Mouse (Mus musculus) hindbrain, embryonic 14.5 days (tissue): ENCODE data around the gene Gm33543. TPM values are rescaled to one million over a fixed set of nuclear protein-coding genes. Genes with fewer than 3 reads are reported as not detected.

Experiments used
- ATAC-seq: fragments of 200-750 bp; cut with Nextera tagmentation; 2 replicates; pipeline ENCODE4 v1.8.0; 2017; ENCODE audit warnings: moderate number of reproducible peaks, mild to moderate bottlenecking, moderate TSS enrichment, moderate library complexity; ENCODE audit not compliant: low FRiP score
- DNase-seq: peaks from one replicate; pipeline ENCODE4 v3.0.0-alpha.2; 2015; ENCODE audit warnings: low spot score
- H3K27ac ChIP-seq: fragments of 300-500 bp; sonication (generic); 2 replicates; pipeline ENCODE4 v1.5.1; 2014; ENCODE audit warnings: mild to moderate bottlenecking, moderate library complexity
- H3K27me3 ChIP-seq: fragments of 300-500 bp; sonication (generic); 2 replicates; pipeline ENCODE4 v1.6.1; 2014; ENCODE audit warnings: mild to moderate bottlenecking, low read length, mixed read lengths; ENCODE audit not compliant: control insufficient read depth, insufficient read depth
- H3K36me3 ChIP-seq: fragments of 300-500 bp; sonication (generic); replicated peaks from 2 replicates; pipeline ENCODE4 v1.6.1; 2014; ENCODE audit not compliant: control insufficient read depth, insufficient read depth
- H3K4me1 ChIP-seq: fragments of 300-500 bp; sonication (generic); replicated peaks from 2 replicates; pipeline ENCODE4 v1.6.1; 2014; ENCODE audit warnings: antibody characterized with exemption, low read length, mixed read lengths; ENCODE audit not compliant: control insufficient read depth, insufficient read depth
- H3K4me2 ChIP-seq: fragments of 300-500 bp; sonication (generic); replicated peaks from 2 replicates; pipeline ENCODE4 v1.6.1; 2014; ENCODE audit warnings: mild to moderate bottlenecking, moderate library complexity
- H3K4me3 ChIP-seq: fragments of 300-500 bp; sonication (generic); replicated peaks from 2 replicates; pipeline ENCODE4 v1.5.1; 2014; ENCODE audit warnings: mild to moderate bottlenecking, low read length
- H3K9ac ChIP-seq: fragments of 300-500 bp; sonication (generic); 2 replicates; pipeline ENCODE4 v1.6.1; 2014
- H3K9me3 ChIP-seq: fragments of 300-500 bp; sonication (generic); 2 replicates; pipeline ENCODE4 v1.6.1; 2016; ENCODE audit warnings: low read length; ENCODE audit not compliant: control insufficient read depth
- WGBS: fragments of 180-500 bp; shearing (Covaris S2); extraction: QIAGEN DNeasy Blood & Tissue Kit; methylation state at CpG from one replicate; pipeline ENCODE4 v1.1.7; 2014; 5-methylcytosine and 5-hydroxymethylcytosine counted together
- polyA plus RNA-seq: library from polyadenylated mRNA; unstranded; fragments of >200 nt; fragmentation: Nextera tagmentation; extraction: Ambion mirVana; gene quantifications from 2 replicates; pipeline ENCODE4 v1.2.1, GENCODE M21; 2014

The Gm33543 gene
- polyA plus RNA-seq, 1 experiment from 2014 or later = not detected

GRCm38 (mm10) chr10:95787176-95787575 is 55.6 kb downstream of the Gm33543 start:
- H3K27me3 ChIP-seq = no peaks in the 10 kb centered on the region
- WGBS = 95% methylated on average over 2 of the region's 2 CpGs

GRCm38 (mm10) chr10:95784837-95785236 is 57.9 kb downstream of the Gm33543 start:
- DNase-seq (no peak), ATAC-seq (no peak)
- 73% methylated on average over 7 of the region's 7 CpGs for WGBS

More at GRCm38 (mm10) chr10:95787176-95787575, 55.6 kb downstream of the Gm33543 start:
- H3K4me2 ChIP-seq = no peak overlapping the region
- H3K4me3 ChIP-seq = no peak overlapping the region
- H3K36me3 ChIP-seq = no peaks in the 10 kb centered on the region
- no peaks in the 10 kb centered on the region for H3K4me1 ChIP-seq
- ATAC-seq (no peak), DNase-seq (no peak)
- H3K9me3 ChIP-seq = no peaks in the 10 kb centered on the region
- H3K27ac ChIP-seq = no peak overlapping the region
- H3K9ac ChIP-seq = no peak overlapping the region

GRCm38 (mm10) chr10:95780881-95781600 is 61.7 kb downstream of the Gm33543 start:
- no peak overlapping the region for H3K4me2 ChIP-seq

More at GRCm38 (mm10) chr10:95784837-95785236, 57.9 kb downstream of the Gm33543 start:
- Histone ChIP-seq H3K36me3 (no peaks in the 10 kb centered on the region), H3K4me3 (no peak overlapping the region), H3K27ac (no peak overlapping the region), H3K4me2 (no peak overlapping the region), H3K27me3 (no peaks in the 10 kb centered on the region), H3K9ac (no peak overlapping the region), H3K9me3 (no peaks in the 10 kb centered on the region), H3K4me1 (no peaks in the 10 kb centered on the region)

GRCm38 (mm10) chr10:95779801-95780385 is 62.8 kb downstream of the Gm33543 start:
- DNase-seq (no peak), ATAC-seq (no peak)
- Histone ChIP-seq H3K9ac (no peak overlapping the region), H3K9me3 (no peaks in the 10 kb centered on the region), H3K4me3 (no peak overlapping the region), H3K4me1 (no peaks in the 10 kb centered on the region), H3K4me2 (no peak overlapping the region), H3K36me3 (no peaks in the 10 kb centered on the region), H3K27me3 (no peaks in the 10 kb centered on the region), H3K27ac (no peak overlapping the region)
- WGBS = 87% methylated on average over 13 of the region's 13 CpGs

More at GRCm38 (mm10) chr10:95780881-95781600, 61.7 kb downstream of the Gm33543 start:
- no peaks in the 10 kb centered on the region for H3K4me1 ChIP-seq
- H3K9ac ChIP-seq = no peak overlapping the region
- 89% methylated on average over 8 of the region's 8 CpGs for WGBS
- no peaks in the 10 kb centered on the region for H3K9me3 ChIP-seq
- ATAC-seq = no peak
- no peaks in the 10 kb centered on the region for H3K36me3 ChIP-seq
- H3K27me3 ChIP-seq = no peaks in the 10 kb centered on the region
- no peak overlapping the region for H3K27ac ChIP-seq
- H3K4me3 ChIP-seq = no peak overlapping the region
- no peak for DNase-seq

GRCm38 (mm10) chr10:95778622-95779021 is 64.1 kb downstream of the Gm33543 start:
- Histone ChIP-seq H3K4me1 (no peaks in the 10 kb centered on the region), H3K27ac (no peak overlapping the region), H3K9me3 (no peaks in the 10 kb centered on the region), H3K36me3 (no peaks in the 10 kb centered on the region), H3K4me2 (no peak overlapping the region), H3K27me3 (no peaks in the 10 kb centered on the region), H3K9ac (no peak overlapping the region), H3K4me3 (no peak overlapping the region)
- 91% methylated on average over 8 of the region's 8 CpGs for WGBS
- DNase-seq (no peak), ATAC-seq (no peak)

- Histone ChIP-seq H3K4me2 (no peak overlapping the region), H3K27me3 (no peaks in the 10 kb centered on the region), H3K36me3 (no peaks in the 10 kb centered on the region), H3K9me3 (no peaks in the 10 kb centered on the region), H3K4me3 (no peak overlapping the region), H3K4me1 (no peaks in the 10 kb centered on the region), H3K27ac (no peak overlapping the region), H3K9ac (no peak overlapping the region)
- DNase-seq (no peak), ATAC-seq (no peak)
- 90% methylated on average over 15 of the region's 15 CpGs for WGBS
Observed at GRCm38 (mm10) chr10:95777701-95778320, 64.9 kb downstream of the Gm33543 start.

GRCm38 (mm10) chr10:95777071-95777470 is 65.7 kb downstream of the Gm33543 start:
- DNase-seq (no peak), ATAC-seq (no peak)
- Histone ChIP-seq H3K9me3 (no peaks in the 10 kb centered on the region), H3K36me3 (no peaks in the 10 kb centered on the region), H3K4me3 (no peak overlapping the region), H3K4me1 (no peaks in the 10 kb centered on the region), H3K27me3 (no peaks in the 10 kb centered on the region), H3K9ac (no peak overlapping the region), H3K27ac (no peak overlapping the region), H3K4me2 (no peak overlapping the region)
- WGBS = 83% methylated on average over 1 of the region's 1 CpGs

GRCm38 (mm10) chr10:95774856-95775255 is 67.9 kb downstream of the Gm33543 start:
- ATAC-seq (no peak), DNase-seq (no peak)
- no peaks in the 10 kb centered on the region for H3K9me3 ChIP-seq
- WGBS = 92% methylated on average over 7 of the region's 7 CpGs
- H3K9ac ChIP-seq = no peak overlapping the region
- H3K4me3 ChIP-seq = no peak overlapping the region
- H3K4me2 ChIP-seq = no peak overlapping the region
- H3K27me3 ChIP-seq = no peaks in the 10 kb centered on the region
- no peaks in the 10 kb centered on the region for H3K4me1 ChIP-seq
- no peaks in the 10 kb centered on the region for H3K36me3 ChIP-seq
- H3K27ac ChIP-seq = no peak overlapping the region

- H3K9ac ChIP-seq = no peak overlapping the region
- no peak for ATAC-seq
Observed at GRCm38 (mm10) chr10:95774001-95774628, 68.6 kb downstream of the Gm33543 start.

More at GRCm38 (mm10) chr10:95774001-95774628, 68.6 kb downstream of the Gm33543 start:
- Histone ChIP-seq H3K36me3 (no peaks in the 10 kb centered on the region), H3K4me2 (no peak overlapping the region), H3K27me3 (no peaks in the 10 kb centered on the region), H3K4me1 (no peaks in the 10 kb centered on the region), H3K9me3 (no peaks in the 10 kb centered on the region), H3K27ac (no peak overlapping the region), H3K4me3 (no peak overlapping the region)
- no peak for DNase-seq
- 79% methylated on average over 9 of the region's 9 CpGs for WGBS
